Mouse (Mus musculus): ENCODE measurements around the gene Kin. TPM values are rescaled to one million over a fixed set of nuclear protein-coding genes. Genes with fewer than 3 reads are reported as not detected.

Kin gene
- polyA plus RNA-seq, 2 experiments from 2014 or later = 24.9 to 38.3 TPM

DNA sequence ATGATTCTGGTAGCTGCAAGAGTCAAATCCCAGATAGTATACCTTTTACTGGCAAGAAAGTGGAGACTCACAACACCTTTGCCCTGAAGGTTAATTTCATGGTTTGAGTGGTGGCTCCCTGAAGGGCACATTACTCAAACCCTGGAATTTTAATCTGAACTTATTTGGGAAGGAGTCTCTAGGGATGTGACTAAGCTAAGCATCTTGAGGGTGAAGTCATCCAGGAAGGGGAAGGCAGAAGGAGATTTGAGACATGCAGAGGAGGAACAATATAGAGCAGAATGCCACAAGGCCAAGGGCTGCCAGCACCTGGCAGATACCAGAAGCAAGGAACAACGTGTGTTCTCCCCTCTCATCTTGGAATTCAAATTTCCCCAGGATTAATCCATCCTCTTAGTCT is 38.4 kb downstream of the Kin start:
- no peak for ATAC-seq

- ATAC-seq = no peak
Measured at GRCm38 (mm10) chr2:10119276-10119675, 38.9 kb downstream of the Kin start.

DNA sequence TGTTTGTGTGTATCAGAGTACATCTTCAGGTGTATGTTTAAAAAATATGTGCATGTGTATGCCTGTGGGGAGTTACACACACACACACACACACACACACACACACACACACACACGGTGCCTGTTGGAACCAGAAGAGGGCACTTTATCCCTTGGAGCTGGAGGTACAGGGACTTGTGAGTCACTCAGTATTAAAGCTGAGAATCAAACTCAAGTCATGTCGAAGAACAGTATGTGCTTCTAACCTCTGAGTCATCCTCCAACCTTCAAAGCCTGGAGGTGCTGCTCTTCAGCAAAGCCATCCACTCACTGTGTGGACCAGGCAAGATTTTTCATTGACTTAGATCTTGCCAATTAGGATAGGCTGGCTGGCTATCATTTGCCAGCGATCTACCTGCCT is 41.4 kb downstream of the Kin start:
- ATAC-seq = no peak

GRCm38 (mm10) chr2:10126122-10126521 is 45.7 kb downstream of the Kin start:
- no peak for ATAC-seq

DNA sequence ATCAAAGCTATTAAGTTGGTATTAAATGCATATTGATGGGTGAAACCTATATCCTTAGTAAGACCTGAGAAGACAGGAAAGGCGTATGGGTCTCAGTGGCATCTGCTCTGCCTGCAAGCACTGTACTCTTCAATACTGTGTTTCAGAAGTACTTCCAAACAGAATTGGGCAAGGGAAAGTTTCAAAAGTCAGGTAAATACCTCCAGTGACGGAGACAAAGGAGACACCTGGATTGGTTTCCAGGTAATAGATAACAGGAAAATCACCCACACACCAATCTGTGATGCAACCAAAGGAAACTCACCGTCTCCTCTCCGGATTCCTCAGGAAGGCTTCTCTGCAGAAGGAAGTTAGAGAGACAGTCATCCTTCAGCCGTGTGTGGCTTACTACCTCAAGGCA is 47.1 kb downstream of the Kin start:
- ATAC-seq = no peak

- ATAC-seq = no peak
Measured at GRCm38 (mm10) chr2:10128571-10128970, 48.2 kb downstream of the Kin start.

- ATAC-seq = no peak
Measured at GRCm38 (mm10) chr2:10130341-10130990, 50.1 kb downstream of the Kin start.

- ATAC-seq = no peak
Measured at GRCm38 (mm10) chr2:10131296-10131695, 50.9 kb downstream of the Kin start, which contains the start of gene Itih2. Gene Itih2 (minus strand): TSS chr2:10131396.

- no peak for ATAC-seq
Measured at GRCm38 (mm10) chr2:10132128-10132527, 51.7 kb downstream of the Kin start.

DNA sequence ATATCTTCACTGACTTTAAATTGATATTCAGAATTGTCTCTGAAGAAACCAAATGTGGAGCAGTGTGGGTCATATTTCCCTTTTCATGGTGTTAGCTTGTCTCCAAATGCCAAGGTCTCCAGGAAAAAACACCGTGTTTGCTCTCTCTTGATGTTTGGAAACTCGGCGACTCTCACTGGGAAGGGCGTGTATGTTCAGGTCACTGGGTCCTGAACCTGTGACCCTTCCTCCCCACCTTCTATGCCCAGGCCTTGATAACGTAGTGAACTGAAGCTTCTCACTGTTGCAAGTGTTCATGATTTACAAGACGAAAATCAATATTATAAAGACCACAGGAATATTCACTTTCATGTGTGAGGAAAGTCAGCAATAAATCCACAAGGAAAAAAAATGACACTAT is 53.5 kb downstream of the Kin start:
- ATAC-seq = no peak

DNA sequence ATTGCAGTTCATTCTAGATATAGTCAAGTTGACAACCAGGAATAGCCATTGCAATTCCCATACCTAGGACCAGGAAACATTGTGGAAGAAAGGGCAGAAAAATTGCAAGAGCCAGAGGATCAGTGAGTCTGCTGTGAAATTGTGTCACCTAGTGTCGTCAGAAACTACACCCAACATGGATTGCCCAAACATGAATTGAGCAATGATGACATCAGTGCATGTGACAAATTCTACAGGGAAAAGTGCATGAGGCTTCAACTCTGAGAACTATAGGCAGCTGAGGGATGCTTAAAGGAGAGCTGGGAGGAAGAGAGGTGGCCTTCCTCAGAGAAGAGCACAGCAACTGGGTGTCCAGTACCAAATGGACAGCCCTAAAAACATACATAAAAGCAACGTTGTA is 56.9 kb downstream of the Kin start:
- no peak for ATAC-seq

- ATAC-seq = no peak
Measured at GRCm38 (mm10) chr2:10140456-10140855, 60.1 kb downstream of the Kin start.

Other genes with a start within 250 kb of the Kin start
- gene 4930412O13Rik, start 199.3 kb upstream of the Kin start, polyA plus RNA-seq (2017; shearing (Covaris generic)) = 1 to 10 TPM in 1 of 2 experiments, under 1 TPM in 1; 0.66 to 1.9 TPM
- under 1 TPM in 1 of 2 experiments, not detected in 1; 0.81 TPM for gene 9230102O04Rik, start 191.1 kb upstream of the Kin start, polyA plus RNA-seq (2017; shearing (Covaris generic))
- gene Gata3, start 190.6 kb upstream of the Kin start, polyA plus RNA-seq (2017; shearing (Covaris generic)) = 100 to 1,000 TPM; 136 to 163 TPM
- gene Taf3, start 32.0 kb upstream of the Kin start, polyA plus RNA-seq (2017; shearing (Covaris generic)) = 10 to 100 TPM; 16.5 to 17.0 TPM
- 100 to 1,000 TPM; 553 to 566 TPM for gene Atp5c1, start 83 bp upstream of the Kin start, polyA plus RNA-seq (2017; shearing (Covaris generic))
- gene Itih2, start 50.8 kb downstream of the Kin start, polyA plus RNA-seq (2017; shearing (Covaris generic)) = not detected
- gene Itih5, start 73.0 kb downstream of the Kin start, polyA plus RNA-seq (2017; shearing (Covaris generic)) = 10 to 100 TPM; 12.7 to 16.9 TPM